8 mouse cellular contexts compared by ENCODE assay signal in the genomic region with DNA sequence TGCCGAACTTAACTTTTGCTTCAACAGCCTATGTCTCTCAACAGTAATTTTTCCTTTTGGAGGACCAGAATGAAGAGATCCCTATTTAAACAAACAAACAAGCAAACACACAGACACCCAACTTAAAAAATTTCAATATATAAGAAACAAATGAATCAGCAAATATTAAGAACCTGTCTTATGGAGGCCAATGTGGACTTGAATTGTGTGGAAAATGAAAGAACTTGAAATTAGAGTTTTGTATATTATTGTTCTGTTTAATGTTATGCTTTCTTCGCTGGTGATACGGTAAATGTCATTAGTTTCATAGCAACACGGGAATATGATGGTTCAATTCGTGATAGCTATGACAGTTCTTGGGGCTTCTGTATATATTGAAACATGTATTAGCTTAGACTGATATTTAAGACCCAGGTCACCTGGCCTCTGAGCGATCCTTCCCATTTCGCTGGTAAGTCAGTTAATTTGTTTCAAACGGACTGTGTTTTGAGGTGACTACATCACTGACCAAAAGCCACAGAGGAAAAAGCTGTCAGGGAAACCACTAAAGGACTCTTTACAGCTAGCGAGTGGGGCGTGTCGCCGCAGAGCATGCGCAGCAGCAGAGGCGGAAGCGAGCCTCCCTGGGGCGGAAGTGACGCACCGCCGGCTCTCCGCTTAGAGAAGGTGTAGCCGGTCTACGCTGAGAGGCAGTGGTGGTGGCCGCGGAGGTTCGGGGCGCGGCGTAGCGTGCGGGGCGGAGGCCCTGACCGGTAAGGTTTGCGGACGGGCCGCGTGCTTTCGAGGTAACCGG. TPM values are rescaled to one million over a fixed set of nuclear protein-coding genes. Genes with fewer than 3 reads are reported as not detected.
A peak's percentile ranks its signal among the peaks of the same experiment; 100 is the strongest.
DNase-seq lines count a peak whose midpoint lies in the region; ATAC-seq lines count a peak whose summit lies in the region.

Tax1bp1 (plus strand) TSS at position 626 of the 793 bp plus-strand sequence.

- no peaks in the 10 kb centered on the region for H3K36me3 ChIP-seq in intestine, embryonic 15.5 days

- peak; percentile 96 for DNase-seq in adrenal gland, postnatal 10 days
- peak; percentile 88 for DNase-seq in embryo, embryonic 9.5 days (ENCODE audit: extremely low spot score)
- DNase-seq in gastrocnemius, postnatal 4 days (ENCODE audit: low spot score in 2 of 2), result peak; percentile 72 to 93
- DNase-seq in left cerebral cortex, postnatal 14 days (ENCODE audit: low spot score in 2 of 2), result peak; percentile 90 to 92
- DNase-seq in right cerebral cortex, postnatal 14 days, result peak; percentile 90
- DNase-seq in urinary bladder, postnatal 4 days (ENCODE audit: low spot score in 2 of 2), result peak; percentile 87 to 91

- H3K9ac ChIP-seq in intestine, embryonic 15.5 days, result peak within 1 kb of the TSS; percentile 95

- WGBS in intestine, embryonic 15.5 days, result 4% methylated on average over 38 of the region's 38 CpGs

- H3K27me3 ChIP-seq in intestine, embryonic 15.5 days (replicated peaks), result no peaks in the 10 kb centered on the region

- no peaks in the 10 kb centered on the region for H3K9me3 ChIP-seq in intestine, embryonic 15.5 days

- ATAC-seq in intestine, embryonic 15.5 days, result peak; percentile 98
- ATAC-seq in megakaryocyte-erythroid progenitor cell, adult 5-6 weeks (replicated peaks; ENCODE audit: low FRiP score, low TSS enrichment, poor library complexity, severe bottlenecking), result peak; percentile 96

- peak within 1 kb of the TSS; percentile 99 for H3K4me3 ChIP-seq in intestine, embryonic 15.5 days (replicated peaks)

- peak within 1 kb of the TSS; percentile 60 for H3K4me2 ChIP-seq in intestine, embryonic 15.5 days (replicated peaks)

- intact Hi-C loops in left cerebral cortex, postnatal 14 days (cut with DNase I), result loop anchor here (5.0 kb wide), 1 partner anchor 71 kb away; the partner anchor contains the start of gene Hibadh

- no peaks in the 10 kb centered on the region; the same call in 1 of the 2 replicates for H3K4me1 ChIP-seq in intestine, embryonic 15.5 days (replicated peaks)

- H3K27ac ChIP-seq in intestine, embryonic 15.5 days, result peak within 1 kb of the TSS; percentile 91

RNA-seq across cellular contexts. Expression of gene Tax1bp1, which starts in this region (rescaled TPM):
- 100 to 1,000 TPM; 124 to 138 TPM for total RNA-seq in adrenal gland, postnatal 10 days (2021)
- 10 to 100 TPM; 61.3 to 73.4 TPM for total RNA-seq in gastrocnemius, postnatal 4 days (2021)
- polyA plus RNA-seq in intestine, embryonic 15.5 days (2015; fragmentation: Nextera tagmentation; extraction: Ambion mirVana), result 162 and 172 TPM in 2 replicates
- total RNA-seq in left cerebral cortex, postnatal 14 days (2021), result 100 to 1,000 TPM; 114 to 118 TPM
- total RNA-seq in megakaryocyte-erythroid progenitor cell, adult 5-6 weeks (2014; fragmentation: Nextera tagmentation), result 66.9 and 80.3 TPM in 2 replicates
- total RNA-seq in megakaryocyte-erythroid progenitor cell, adult 5-6 weeks (2017), result 175 and 200 TPM in 2 replicates

Comparison
In these comparisons a context has a peak if more than half of its experiments do, and no peak if none do; other contexts are left out.
1. Peak in every context shown above with its lines: DNase-seq, ATAC-seq, H3K4me3 ChIP-seq and H3K27ac ChIP-seq.